Mouse (Mus musculus) MEL (cell line): Measurements from ENCODE around the gene Eef1akmt3. TPM values are rescaled to one million over a fixed set of nuclear protein-coding genes. Genes with fewer than 3 reads are reported as not detected.

Source experiments
- DNase-seq: peaks from one replicate; pipeline ENCODE4 v3.0.0; 2011; ENCODE audit warnings: low read depth, low spot score
- H3K27ac ChIP-seq: 2 replicates; pipeline ENCODE4 v1.5.1; 2012; ENCODE audit warnings: low read depth, mild to moderate bottlenecking, control low read depth, low read length, moderate library complexity; ENCODE audit not compliant: control insufficient read depth
- H3K27me3 ChIP-seq, 2 experiments: fragments of 150-350 bp in 1 of 2; sonication (generic) in 1 of 2; 2 replicates each; pipeline ENCODE4 v1.6.1; 2012; ENCODE audit warnings: low read length in 2 of 2, mild to moderate bottlenecking in 2 of 2, improper control_type of control experiment in 1 of 2, moderate library complexity in 1 of 2; ENCODE audit not compliant: insufficient read depth in 2 of 2, control insufficient read depth in 1 of 2
- H3K36me3 ChIP-seq, 2 experiments: 2 replicates each; pipeline ENCODE4 v1.6.1; 2012 to 2014; ENCODE audit warnings: low read length in 2 of 2, improper control_type of control experiment in 1 of 2, inconsistent platforms in 1 of 2, mild to moderate bottlenecking in 1 of 2; ENCODE audit not compliant: insufficient read depth in 2 of 2, control insufficient read depth in 1 of 2
- H3K4me1 ChIP-seq, 2 experiments: fragments of 150-350 bp in 1 of 2; sonication (generic) in 1 of 2; 2 replicates each; pipeline ENCODE4 v1.6.1; 2012; ENCODE audit warnings: low read length in 2 of 2, improper control_type of control experiment in 1 of 2, mild to moderate bottlenecking in 1 of 2; ENCODE audit not compliant: insufficient read depth in 2 of 2, control insufficient read depth in 1 of 2
- H3K4me3 ChIP-seq, 2 experiments: fragments of 150-350 bp in 1 of 2; sonication (generic) in 1 of 2; 2 replicates each; pipeline ENCODE4 v1.5.1; 2012; ENCODE audit warnings: low read depth in 2 of 2, low read length in 2 of 2, mild to moderate bottlenecking in 2 of 2, moderate library complexity in 2 of 2, control low read depth in 1 of 2, improper control_type of control experiment in 1 of 2; ENCODE audit not compliant: control insufficient read depth in 1 of 2, insufficient read depth in 1 of 2
- H3K79me2 ChIP-seq: 2 replicates; pipeline ENCODE4 v1.6.1; 2012; ENCODE audit warnings: mild to moderate bottlenecking, low read length, moderate library complexity; ENCODE audit not compliant: control insufficient read depth, poor library complexity, insufficient read depth
- H3K9ac ChIP-seq: 2 replicates; pipeline ENCODE4 v1.6.1; 2012; ENCODE audit warnings: low read depth, mild to moderate bottlenecking, control low read depth, low read length, moderate library complexity; ENCODE audit not compliant: control insufficient read depth, poor library complexity, severe bottlenecking
- H3K9me3 ChIP-seq: fragments of 150-350 bp; sonication (generic); replicated peaks from 2 replicates; pipeline ENCODE4 v1.6.1; 2012; ENCODE audit warnings: mild to moderate bottlenecking, low read length, improper control_type of control experiment, moderate library complexity; ENCODE audit not compliant: insufficient read depth
- BHLHE40 ChIP-seq: IDR thresholded peaks from 2 replicates; pipeline ENCODE4 v1.6.1; 2012; ENCODE audit warnings: low read depth, mild to moderate bottlenecking, inconsistent platforms, low read length, improper control_type of control experiment, borderline replicate concordance
- CHD1 ChIP-seq: IDR thresholded peaks from 2 replicates; pipeline ENCODE4 v1.6.1; 2012; ENCODE audit warnings: low read depth, mild to moderate bottlenecking, inconsistent platforms, low read length, improper control_type of control experiment
- CHD2 ChIP-seq: IDR thresholded peaks from 2 replicates; pipeline ENCODE4 v1.6.1; 2011; ENCODE audit warnings: low read length, improper control_type of control experiment
- CTCF ChIP-seq, 3 experiments: IDR thresholded peaks in 2 of 3; conservative IDR thresholded peaks in 1 of 3; 2 replicates each; pipeline ENCODE4 v1.5.1; 2011 to 2012; ENCODE audit warnings: low read length in 3 of 3, low read depth in 2 of 3, mild to moderate bottlenecking in 2 of 3, improper control_type of control experiment in 1 of 3, inconsistent platforms in 1 of 3, mixed read lengths in 1 of 3, moderate library complexity in 1 of 3; ENCODE audit not compliant: control insufficient read depth in 1 of 3, insufficient read depth in 1 of 3, poor library complexity in 1 of 3, severe bottlenecking in 1 of 3
- ELF1 ChIP-seq: IDR thresholded peaks from 2 replicates; pipeline ENCODE4 v1.6.1; 2014; ENCODE audit warnings: low read depth, mild to moderate bottlenecking, inconsistent platforms, low read length, improper control_type of control experiment, moderate library complexity
- EP300 ChIP-seq, 2 experiments: IDR thresholded peaks; 2 replicates each; pipeline ENCODE4 v1.6.1; 2011; ENCODE audit warnings: improper control_type of control experiment in 2 of 2, low read length in 2 of 2, low read depth in 1 of 2, mild to moderate bottlenecking in 1 of 2
- ETS1 ChIP-seq: IDR thresholded peaks from 2 replicates; pipeline ENCODE4 v1.6.1; 2012; ENCODE audit warnings: low read depth, mild to moderate bottlenecking, inconsistent platforms, low read length, improper control_type of control experiment, moderate library complexity
- GABPA ChIP-seq: IDR thresholded peaks from 2 replicates; pipeline ENCODE4 v1.6.1; 2012; ENCODE audit warnings: low read depth, mild to moderate bottlenecking, inconsistent platforms, low read length, improper control_type of control experiment, moderate library complexity
- HCFC1 ChIP-seq: IDR thresholded peaks from 2 replicates; pipeline ENCODE4 v1.6.1; 2012; ENCODE audit warnings: low read depth, mild to moderate bottlenecking, inconsistent platforms, low read length, improper control_type of control experiment, moderate library complexity
- JUND ChIP-seq: IDR thresholded peaks from 2 replicates; pipeline ENCODE4 v1.6.1; 2011; ENCODE audit warnings: low read depth, mild to moderate bottlenecking, improper control_type of control experiment, low read length
- MAX ChIP-seq: IDR thresholded peaks from 2 replicates; pipeline ENCODE4 v1.6.1; 2011; ENCODE audit warnings: low read length, improper control_type of control experiment
- MAZ ChIP-seq: IDR thresholded peaks from 2 replicates; pipeline ENCODE4 v1.6.1; 2012; ENCODE audit warnings: low read depth, mild to moderate bottlenecking, inconsistent platforms, low read length, improper control_type of control experiment
- MEF2A ChIP-seq: IDR thresholded peaks from 2 replicates; pipeline ENCODE4 v1.6.1; 2014; ENCODE audit warnings: low read depth, mild to moderate bottlenecking, inconsistent platforms, low read length, improper control_type of control experiment; ENCODE audit not compliant: poor library complexity, insufficient replicate concordance, severe bottlenecking; ENCODE audit errors: extremely low read depth
- MXI1 ChIP-seq: IDR thresholded peaks from 2 replicates; pipeline ENCODE4 v1.6.1; 2011; ENCODE audit warnings: mild to moderate bottlenecking, low read depth, low read length, improper control_type of control experiment
- MYC ChIP-seq: IDR thresholded peaks from 2 replicates; pipeline ENCODE4 v1.6.1; 2011; ENCODE audit warnings: low read depth, mild to moderate bottlenecking, low read length, improper control_type of control experiment, moderate library complexity
- NELFE ChIP-seq: IDR thresholded peaks from 2 replicates; pipeline ENCODE4 v1.6.1; 2011; ENCODE audit warnings: low read depth, low read length, improper control_type of control experiment
- NRF1 ChIP-seq: IDR thresholded peaks from 2 replicates; pipeline ENCODE4 v1.6.1; 2014; ENCODE audit warnings: low read depth, mild to moderate bottlenecking, inconsistent platforms, low read length, improper control_type of control experiment, moderate library complexity; ENCODE audit not compliant: poor library complexity, insufficient read depth, severe bottlenecking
- POLR2A ChIP-seq, 2 experiments: IDR thresholded peaks; 2 replicates each; pipeline ENCODE4 v1.6.1; 2011 to 2012; ENCODE audit warnings: low read length in 2 of 2, mild to moderate bottlenecking in 2 of 2, control low read depth in 1 of 2, improper control_type of control experiment in 1 of 2, low read depth in 1 of 2, moderate library complexity in 1 of 2; ENCODE audit not compliant: control insufficient read depth in 1 of 2, insufficient read depth in 1 of 2, poor library complexity in 1 of 2
- POLR2AphosphoS2 ChIP-seq: IDR thresholded peaks from 2 replicates; pipeline ENCODE4 v1.6.1; 2011; ENCODE audit warnings: low read length, improper control_type of control experiment
- POLR2AphosphoS5 ChIP-seq: IDR thresholded peaks from 2 replicates; pipeline ENCODE4 v1.6.1; 2012; ENCODE audit warnings: low read depth, borderline replicate concordance, mild to moderate bottlenecking, inconsistent platforms, low read length, moderate library complexity, mixed read lengths
- RAD21 ChIP-seq: IDR thresholded peaks from 2 replicates; pipeline ENCODE4 v1.6.1; 2011; ENCODE audit warnings: mild to moderate bottlenecking, low read depth, low read length, improper control_type of control experiment
- RCOR1 ChIP-seq: IDR thresholded peaks from 2 replicates; pipeline ENCODE4 v1.6.1; 2012; ENCODE audit warnings: low read depth, mild to moderate bottlenecking, inconsistent platforms, low read length, improper control_type of control experiment
- SIN3A ChIP-seq: IDR thresholded peaks from 2 replicates; pipeline ENCODE4 v1.6.1; 2012; ENCODE audit warnings: low read length, improper control_type of control experiment, inconsistent platforms
- TAL1 ChIP-seq: IDR thresholded peaks from 2 replicates; pipeline ENCODE4 v1.6.1; 2012; ENCODE audit warnings: mild to moderate bottlenecking, inconsistent platforms, low read length, moderate library complexity, mixed read lengths
- TCF12 ChIP-seq: IDR thresholded peaks from 2 replicates; pipeline ENCODE4 v1.6.1; 2014; ENCODE audit warnings: low read depth, mild to moderate bottlenecking, inconsistent platforms, low read length, improper control_type of control experiment, moderate library complexity
- UBTF ChIP-seq: IDR thresholded peaks from 2 replicates; pipeline ENCODE4 v1.6.1; 2012; ENCODE audit warnings: low read depth, mild to moderate bottlenecking, inconsistent platforms, low read length, improper control_type of control experiment, moderate library complexity, borderline replicate concordance; ENCODE audit not compliant: insufficient read depth
- ZC3H11A ChIP-seq: IDR thresholded peaks from 2 replicates; pipeline ENCODE4 v1.6.1; 2012; ENCODE audit warnings: low read depth, mild to moderate bottlenecking, inconsistent platforms, low read length, improper control_type of control experiment
- ZKSCAN1 ChIP-seq: IDR thresholded peaks from 2 replicates; pipeline ENCODE4 v1.6.1; 2012; ENCODE audit warnings: low read depth, mild to moderate bottlenecking, inconsistent platforms, low read length, improper control_type of control experiment, moderate library complexity
- ZMIZ1 ChIP-seq: IDR thresholded peaks from 2 replicates; pipeline ENCODE4 v1.6.1; 2012; ENCODE audit warnings: low read depth, mild to moderate bottlenecking, inconsistent platforms, low read length, improper control_type of control experiment, moderate library complexity
- ZNF384 ChIP-seq: IDR thresholded peaks from 2 replicates; pipeline ENCODE4 v1.6.1; 2012; ENCODE audit warnings: low read depth, mild to moderate bottlenecking, inconsistent platforms, low read length, improper control_type of control experiment
- polyA plus RNA-seq, 2 experiments: library from polyadenylated mRNA; stranded (reverse) in 1 of 2; unstranded in 1 of 2; fragments of >175 nt in 1 of 2; fragments of >200 nt in 1 of 2; gene quantifications; 2 replicates each; pipeline versions ENCODE4 v1.2.1 to v1.2.4; 2012; ENCODE audit warnings: low replicate concordance in 2 of 2, low read depth in 1 of 2; ENCODE audit not compliant: insufficient read length in 2 of 2, insufficient read depth in 1 of 2, missing spikeins in 1 of 2
- total RNA-seq: library from RNA; depleted of rRNA; stranded (reverse); fragments of 300-350 nt; gene quantifications from 2 replicates; pipeline ENCODE4 v1.2.3, GENCODE M21; 2012

The Eef1akmt3 gene
- total and polyA plus RNA-seq, 3 experiments: 0.27 to 2.3 TPM; not detected in 1

DNA sequence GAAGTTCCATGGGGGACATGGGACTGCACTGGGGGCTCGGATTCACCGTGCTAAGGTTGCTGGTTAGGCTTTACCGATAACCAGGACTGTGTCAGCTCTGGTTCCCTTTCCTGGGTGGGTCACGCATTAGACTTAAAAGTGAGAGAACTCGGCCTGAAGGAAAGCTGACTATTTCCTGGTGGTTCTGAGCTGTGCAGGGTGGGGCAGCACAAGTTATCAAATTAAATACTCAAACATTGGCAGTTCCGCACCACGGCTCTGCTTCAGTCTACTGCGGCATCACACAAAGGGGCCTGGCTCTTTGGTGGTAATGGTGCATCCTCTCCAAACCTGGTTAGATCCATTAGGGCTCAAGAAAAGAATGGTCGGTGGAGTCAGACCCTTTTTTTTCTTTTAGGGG lies 40.0 kb downstream of the Eef1akmt3 start:
- peaks cover 6 to 25% of the 10 kb centered on the region in 2 experiments for H3K4me1 ChIP-seq
- H3K27ac ChIP-seq: peak overlapping the region; percentile 83
- no peaks in the 10 kb centered on the region for H3K27me3 ChIP-seq
- peak; percentile 65 for DNase-seq
- H3K79me2 ChIP-seq: peaks cover 9% of the 10 kb centered on the region; the same call in 1 of the 2 replicates
- H3K4me3 ChIP-seq: peak overlapping the region; percentile 81 to 100
- peak overlapping the region; percentile 74 for H3K9ac ChIP-seq
- H3K36me3 ChIP-seq: peaks cover 0 to 18% of the 10 kb centered on the region in 2 experiments; a peak in 3 of 4 replicates
- no peaks in the 10 kb centered on the region for H3K9me3 ChIP-seq
- no peak for TF ChIP-seq ZC3H11A
- peak; percentile 25 for TF ChIP-seq ETS1
- TF ChIP-seq TCF12: no peak
- no peak for TF ChIP-seq POLR2AphosphoS5
- no peak; a peak in 1 of 4 replicates for TF ChIP-seq EP300 (IDR thresholded peaks at IDR 0.05; ENCODE audit: low read depth in 1 of 2, low read length in 2 of 2)
- TF ChIP-seq MYC: no peak
- 0 out of 2 replicates have a peak, but pooled peaks have one; percentile 37 for TF ChIP-seq MAX

DNA sequence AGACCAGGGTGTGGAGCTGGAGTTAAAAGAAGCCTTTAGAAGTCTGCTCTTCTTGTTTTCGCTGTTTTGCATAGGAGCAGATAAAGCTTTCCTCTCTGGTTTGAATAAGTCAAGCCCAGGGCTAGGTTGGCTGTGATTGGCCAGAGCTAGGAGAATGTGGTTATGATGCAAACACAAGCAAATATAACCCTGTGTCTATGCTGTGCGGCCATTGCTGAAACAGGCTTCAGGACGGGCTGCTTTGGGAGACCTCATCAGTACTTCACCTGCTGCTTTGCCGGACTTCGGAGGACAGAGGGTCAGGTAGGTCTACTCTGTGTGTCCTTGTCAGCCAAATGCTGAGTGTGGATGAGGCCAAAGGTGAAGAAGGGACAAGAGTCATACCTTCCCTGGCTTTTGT lies 40.8 kb downstream of the Eef1akmt3 start, which contains the start of gene Avil:
Gene Avil (plus strand): TSS at position 181 of the 400 bp plus-strand sequence.
- Histone ChIP-seq H3K79me2 (peaks cover 9% of the 10 kb centered on the region; the same call in 1 of the 2 replicates), H3K36me3 (peaks cover 0 to 18% of the 10 kb centered on the region in 2 experiments; a peak in 3 of 4 replicates), H3K9ac (peak within 1 kb of the TSS; percentile 74), H3K4me1 (peaks cover 6 to 25% of the 10 kb centered on the region in 2 experiments), H3K9me3 (no peaks in the 10 kb centered on the region), H3K27me3 (no peaks in the 10 kb centered on the region), H3K4me3 (peak within 1 kb of the TSS; percentile 81 to 100), H3K27ac (peak within 1 kb of the TSS; percentile 83)
- DNase-seq: peak; percentile 93
- TF ChIP-seq GABPA: no peak
- 0 out of 2 replicates have a peak, but pooled peaks have one; percentile 19 for TF ChIP-seq ETS1
- no peak for TF ChIP-seq ZKSCAN1
- no peak for TF ChIP-seq CHD2
- peak; percentile 95; the same call in 1 of the 2 replicates for TF ChIP-seq POLR2AphosphoS2
- TF ChIP-seq TAL1: no peak
- TF ChIP-seq EP300 (IDR thresholded peaks at IDR 0.05; ENCODE audit: low read depth in 1 of 2, low read length in 2 of 2): peak in 1 of 2 experiments; percentile 25; a peak in 1 of 4 replicates
- peak; percentile 68 to 69; a peak in 2 of 4 replicates for TF ChIP-seq POLR2A (IDR thresholded peaks at IDR 0.05; ENCODE audit: control insufficient read depth in 1 of 2, insufficient read depth in 1 of 2, low read depth in 1 of 2, low read length in 2 of 2, poor library complexity in 1 of 2)
- no peak for TF ChIP-seq NRF1
- no peak for TF ChIP-seq ZNF384
- TF ChIP-seq ZMIZ1: no peak; the same call in 1 of the 2 replicates
- no peak for TF ChIP-seq RAD21
- TF ChIP-seq MEF2A: no peak
- peak; percentile 91 for TF ChIP-seq SIN3A
- TF ChIP-seq MAZ: peak; percentile 66
- no peak for TF ChIP-seq JUND
- TF ChIP-seq UBTF: no peak
- no peak for TF ChIP-seq CTCF (IDR thresholded peaks at IDR 0.05 in 2 of 3, conservative IDR thresholded peaks at IDR 0.05 in 1 of 3; ENCODE audit: control insufficient read depth in 1 of 3, insufficient read depth in 1 of 3, low read depth in 2 of 3, low read length in 3 of 3, poor library complexity in 1 of 3, severe bottlenecking in 1 of 3)
- peak; percentile 73 for TF ChIP-seq MXI1
- TF ChIP-seq POLR2AphosphoS5: no peak
- TF ChIP-seq RCOR1: peak; percentile 67; the same call in 1 of the 2 replicates
- TF ChIP-seq HCFC1: peak; percentile 64
- TF ChIP-seq BHLHE40: 0 out of 2 replicates have a peak, but pooled peaks have one; percentile 14
- TF ChIP-seq NELFE: peak; percentile 64
- TF ChIP-seq CHD1: 0 out of 2 replicates have a peak, but pooled peaks have one; percentile 33
- TF ChIP-seq ELF1: 0 out of 2 replicates have a peak, but pooled peaks have one; percentile 25
